Mouse (Mus musculus) c-Kit-positive CD71-positive TER-119-positive erythroid progenitor cells, embryonic 14.5 days (primary cell): ENCODE data around the gene Lrrn4cl.
A peak's percentile ranks its signal among the peaks of the same experiment; 100 is the strongest.
"Not testable (repeated sequence)": the region's sequence is repeated elsewhere in the genome, so short reads cannot be mapped to it uniquely, and the experiment has no call there.

Source experiments
- DNase-seq: peaks from one replicate; pipeline ENCODE4 v3.0.0-alpha.2; 2013; ENCODE audit warnings: low spot score

Gene Lrrn4cl

DNA sequence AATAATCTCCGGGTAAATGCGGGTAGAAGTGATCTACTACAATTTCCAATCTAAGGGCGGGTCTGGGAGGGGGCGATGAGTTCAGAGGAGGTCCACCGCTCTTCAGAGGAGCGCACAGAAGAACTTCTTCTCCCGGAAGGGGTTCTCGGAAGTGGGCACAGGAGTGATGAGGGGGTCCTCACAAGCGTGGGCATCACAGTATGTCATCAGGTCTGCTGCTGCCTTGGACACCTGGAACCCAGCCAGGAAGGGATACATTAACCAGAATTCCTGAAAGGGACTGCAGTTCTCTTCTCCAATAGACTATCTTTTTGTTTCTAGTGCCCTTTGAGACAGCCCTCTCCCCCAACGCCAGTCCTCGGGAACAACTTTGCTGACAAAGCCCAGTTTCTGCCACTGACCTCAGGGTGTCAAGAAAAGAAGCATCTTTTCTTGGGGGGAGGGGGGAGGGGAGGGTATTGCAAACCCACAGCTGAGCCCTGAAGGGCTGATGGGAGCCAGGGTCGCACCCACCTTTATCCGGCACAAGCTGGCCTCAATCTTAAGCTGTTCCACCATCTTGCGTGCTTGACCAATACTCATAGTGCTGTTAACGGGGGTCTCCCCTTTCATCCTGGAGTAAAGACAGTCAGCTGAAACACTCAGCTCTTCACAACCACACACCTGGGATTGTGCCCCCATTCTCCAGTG, 12.4 kb upstream of the Lrrn4cl start:
- peak; percentile 24 for DNase-seq

GRCm38 (mm10) chr19:8839103-8839907, 11.3 kb upstream of the Lrrn4cl start, which contains the start of gene Gng3:
TSS of gene Gng3 (minus strand) at chr19:8839194.
- DNase-seq, result no peak

- DNase-seq, result peak; percentile 71
Measured at GRCm38 (mm10) chr19:8839908-8840791, 10.4 kb upstream of the Lrrn4cl start.

DNA sequence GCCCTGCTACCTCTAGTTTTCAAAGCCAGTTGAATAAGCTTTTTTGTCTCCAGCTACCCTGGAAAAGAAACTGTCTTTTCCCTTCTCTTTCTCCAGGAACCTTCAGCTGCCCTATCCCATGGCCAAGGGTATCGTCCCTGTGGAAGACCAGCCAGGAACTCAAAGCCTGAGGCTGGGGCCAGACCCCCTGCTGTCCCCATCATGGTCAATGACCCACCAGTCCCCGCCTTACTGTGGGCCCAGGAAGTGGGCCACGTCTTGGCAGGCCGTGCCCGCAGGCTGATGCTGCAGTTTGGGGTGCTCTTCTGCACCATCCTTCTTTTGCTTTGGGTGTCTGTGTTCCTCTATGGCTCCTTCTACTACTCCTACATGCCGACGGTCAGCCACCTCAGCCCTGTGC, 9.6 kb upstream of the Lrrn4cl start:
- DNase-seq, result no peak

GRCm38 (mm10) chr19:8842961-8843360, 7.6 kb upstream of the Lrrn4cl start:
- DNase-seq, result no peak

GRCm38 (mm10) chr19:8844371-8845129, 6.0 kb upstream of the Lrrn4cl start:
- peak; percentile 74 for DNase-seq

- DNase-seq, result no peak
Measured at GRCm38 (mm10) chr19:8848356-8848755, 2.2 kb upstream of the Lrrn4cl start.

- DNase-seq, result no peak
Measured at GRCm38 (mm10) chr19:8851639-8852038, 1.1 kb downstream of the Lrrn4cl start.

GRCm38 (mm10) chr19:8852236-8852928, 1.8 kb downstream of the Lrrn4cl start:
- no peak for DNase-seq

- DNase-seq, result no peak
Measured at GRCm38 (mm10) chr19:8853117-8853516, 2.5 kb downstream of the Lrrn4cl start.

DNA sequence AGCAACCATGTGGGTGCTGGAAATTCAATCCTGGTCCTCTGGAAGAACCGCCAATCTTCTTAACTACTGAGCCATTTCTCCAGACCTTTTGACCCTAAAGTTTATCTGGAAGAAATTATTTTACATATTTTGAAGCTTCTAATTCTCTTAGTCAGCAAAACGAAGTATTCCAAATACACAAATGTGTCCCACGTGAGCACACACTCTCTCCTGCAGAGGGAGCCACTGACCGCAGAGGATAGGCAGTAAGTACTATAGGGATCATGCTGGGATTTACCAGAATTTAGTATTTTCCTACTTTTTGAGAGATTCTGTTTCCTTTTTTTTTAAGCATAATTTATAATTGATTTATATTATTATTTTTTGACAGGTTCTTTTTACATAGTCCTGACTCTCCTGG, 7.1 kb downstream of the Lrrn4cl start:
- DNase-seq, result peak; percentile 60

GRCm38 (mm10) chr19:8859018-8859417, 8.4 kb downstream of the Lrrn4cl start:
- DNase-seq, result no peak

GRCm38 (mm10) chr19:8864265-8864664, 13.7 kb downstream of the Lrrn4cl start:
- DNase-seq, result no peak

- not testable (repeated sequence) for DNase-seq
Measured at GRCm38 (mm10) chr19:8870381-8870780, 19.8 kb downstream of the Lrrn4cl start.

- DNase-seq, result no peak
Measured at GRCm38 (mm10) chr19:8870838-8871237, 20.3 kb downstream of the Lrrn4cl start.

GRCm38 (mm10) chr19:8871267-8872186, 21.0 kb downstream of the Lrrn4cl start, which contains the start of gene Ubxn1:
TSS of gene Ubxn1 (plus strand) at chr19:8871496.
- peak; percentile 96 for DNase-seq

GRCm38 (mm10) chr19:8872266-8872840, 21.8 kb downstream of the Lrrn4cl start:
- no peak for DNase-seq

DNA sequence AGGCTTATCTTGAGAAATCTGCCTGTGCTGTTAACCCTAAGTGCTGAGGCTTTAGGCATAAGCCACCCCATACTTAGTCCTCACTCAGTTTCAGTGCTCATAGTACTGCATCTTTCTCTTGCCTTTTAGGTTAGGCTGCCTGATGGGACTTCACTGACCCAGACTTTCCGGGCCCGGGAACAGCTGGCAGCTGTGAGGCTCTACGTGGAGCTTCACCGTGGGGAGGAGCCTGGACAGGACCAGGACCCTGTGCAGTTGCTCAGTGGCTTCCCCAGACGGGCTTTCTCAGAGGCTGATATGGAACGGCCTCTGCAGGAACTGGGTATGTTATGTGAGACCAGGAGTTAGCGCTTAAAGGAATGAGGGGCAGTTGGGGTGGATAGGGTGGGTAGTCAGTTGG, 24.5 kb downstream of the Lrrn4cl start:
- DNase-seq, result no peak

GRCm38 (mm10) chr19:8880311-8881033, 29.9 kb downstream of the Lrrn4cl start, which contains the start of gene Uqcc3:
TSS of gene Uqcc3 (minus strand) at chr19:8880923.
- DNase-seq, result peak; percentile 86
